ENCODE assay signal across 26 mouse cellular contexts in genomic region chr5:150559519-150560103, GRCm38 (mm10). TPM values are rescaled to one million over a fixed set of nuclear protein-coding genes. Genes with fewer than 3 reads are reported as not detected.
DNase-seq lines count a peak whose midpoint lies in the region; ATAC-seq and TF ChIP-seq lines count a peak whose summit lies in the region.
"Had no signal": no experiment of that assay in that cellular context is flagged by ENCODE, and none has a peak within 500 bp of the region (broad histone marks: within the 10 kb centered on the region; RNA-seq: fewer than 3 reads in every experiment).

No protein-coding gene starts in this region.

- 0 out of 2 replicates have a peak overlapping the region, but pooled peaks have one; percentile 29 for H3K27ac ChIP-seq in heart, embryonic 10.5 days
- peak overlapping the region; percentile 76 to 81 for H3K27ac ChIP-seq in heart, embryonic 14.5 days (replicated peaks in 1 of 2; ENCODE audit: control insufficient read depth in 1 of 2, insufficient read depth in 1 of 2, low read depth in 2 of 2, low read length in 2 of 2)
- no peak overlapping the region for H3K27ac ChIP-seq in heart, adult 2 months
- peak overlapping the region; percentile 32; the same call in 1 of the 2 replicates for H3K27ac ChIP-seq in testis, adult 2 months (ENCODE audit: control insufficient read depth, insufficient read depth, low read depth, low read length)
- H3K27ac ChIP-seq in thymus, adult 2 months (ENCODE audit: control insufficient read depth, insufficient read depth, low read length), result no peak overlapping the region
- H3K27ac ChIP-seq: embryonic facial prominence, embryonic 12.5 days; forebrain, embryonic 15.5 days; hindbrain, embryonic 13.5 days; hindbrain, postnatal 0 days; intestine, embryonic 15.5 days had no signal

- no peaks in the 10 kb centered on the region for H3K79me2 ChIP-seq in heart, adult 2 months (replicated peaks; ENCODE audit: control insufficient read depth, insufficient read depth, low read length)

- H3K4me1 ChIP-seq in heart, embryonic 10.5 days, result no peaks in the 10 kb centered on the region
- H3K4me1 ChIP-seq in heart, embryonic 14.5 days (ENCODE audit: control insufficient read depth in 2 of 2, insufficient read depth in 2 of 2, low read length in 2 of 2), result peaks cover 0 to 12% of the 10 kb centered on the region in 2 experiments; a peak in 2 of 4 replicates
- no peaks in the 10 kb centered on the region; the same call in 1 of the 2 replicates for H3K4me1 ChIP-seq in heart, adult 2 months (ENCODE audit: control insufficient read depth, insufficient read depth, low read length)
- H3K4me1 ChIP-seq in testis, adult 2 months (ENCODE audit: control insufficient read depth, insufficient read depth, low read length), result no peaks in the 10 kb centered on the region
- no peaks in the 10 kb centered on the region for H3K4me1 ChIP-seq in thymus, adult 2 months (replicated peaks; ENCODE audit: control insufficient read depth, insufficient read depth, low read length)
- H3K4me1 ChIP-seq: embryonic facial prominence, embryonic 12.5 days; forebrain, embryonic 15.5 days; hindbrain, embryonic 13.5 days; intestine, embryonic 15.5 days had no signal

- WGBS in heart, embryonic 10.5 days, result 72% methylated on average over 6 of the region's 6 CpGs
- WGBS in heart, embryonic 14.5 days, result 45% methylated on average over 6 of the region's 6 CpGs
- 65% methylated on average over 6 of the region's 6 CpGs for WGBS in heart, adult 2 months
- WGBS in thymus, adult 2 months, result 98% methylated on average over 6 of the region's 6 CpGs

- ATAC-seq in heart, embryonic 14.5 days (ENCODE audit: insufficient number of reproducible peaks, insufficient read depth, low FRiP score, low read depth), result 0 out of 2 replicates have a peak, but pooled peaks have one; percentile 21
- ATAC-seq: activated CD4-positive, CD25-positive, alpha-beta regulatory T cell, adult 4 months; forebrain, embryonic 15.5 days; hindbrain, postnatal 0 days; intestine, embryonic 15.5 days; Patski had no signal

- TF ChIP-seq POLR2A in heart, adult 2 months (IDR thresholded peaks at IDR 0.05; ENCODE audit: insufficient read depth, low read depth, low read length), result no peak
- TF ChIP-seq POLR2A in testis, adult 2 months (IDR thresholded peaks at IDR 0.05; ENCODE audit: control insufficient read depth, low read depth, low read length), result no peak
- no peak for TF ChIP-seq POLR2A in thymus, adult 2 months (IDR thresholded peaks at IDR 0.05; ENCODE audit: control insufficient read depth, extremely low read depth, insufficient read depth, low read length, poor library complexity)

- peaks cover 74% of the 10 kb centered on the region for H3K36me3 ChIP-seq in heart, embryonic 10.5 days
- peaks cover 72% of the 10 kb centered on the region for H3K36me3 ChIP-seq in heart, embryonic 14.5 days (ENCODE audit: control insufficient read depth, insufficient read depth, low read length)
- H3K36me3 ChIP-seq in heart, adult 2 months (ENCODE audit: control insufficient read depth, insufficient read depth, low read length), result no peaks in the 10 kb centered on the region
- peaks cover 3% of the 10 kb centered on the region for H3K36me3 ChIP-seq in testis, adult 2 months (ENCODE audit: control insufficient read depth, insufficient read depth, low read length)
- H3K36me3 ChIP-seq in thymus, adult 2 months (ENCODE audit: control insufficient read depth, insufficient read depth, low read length), result no peaks in the 10 kb centered on the region; the same call in 1 of the 2 replicates

- DNase-seq in heart, embryonic 10.5 days (ENCODE audit: low spot score), result no peak
- no peak for DNase-seq in heart, postnatal 36 days
- DNase-seq in heart, adult 2 months, result no peak
- no peak for DNase-seq in testis, postnatal 14 days (ENCODE audit: low spot score)
- DNase-seq in thymus, adult 2 months, result no peak
- DNase-seq in layer of hippocampus, adult 9-10 months (ENCODE audit: low spot score), result no peak
- DNase-seq: adrenal gland, postnatal 14 days; cerebellum, adult 11-12 months; cerebellum, adult 9-10 months; cerebellum, postnatal 25 days; gastrocnemius, postnatal 10 days; kidney, adult 2 months had no signal

- no peaks in the 10 kb centered on the region for H3K27me3 ChIP-seq in heart, embryonic 10.5 days (ENCODE audit: insufficient read depth, poor library complexity, severe bottlenecking)
- no peaks in the 10 kb centered on the region for H3K27me3 ChIP-seq in heart, embryonic 14.5 days (ENCODE audit: control insufficient read depth, insufficient read depth, low read length)
- H3K27me3 ChIP-seq in heart, adult 2 months (ENCODE audit: control insufficient read depth, insufficient read depth, low read length), result no peaks in the 10 kb centered on the region
- no peaks in the 10 kb centered on the region for H3K27me3 ChIP-seq in testis, adult 2 months (ENCODE audit: control insufficient read depth, insufficient read depth, low read length)
- H3K27me3 ChIP-seq in thymus, adult 2 months (ENCODE audit: control insufficient read depth, insufficient read depth, low read length), result no peaks in the 10 kb centered on the region
- H3K27me3 ChIP-seq: embryonic facial prominence, embryonic 12.5 days; forebrain, embryonic 15.5 days; hindbrain, embryonic 13.5 days; intestine, embryonic 15.5 days; Patski had no signal

- intact Hi-C loops in heart, postnatal 36 days (cut with DNase I), result no loop called here
- intact Hi-C loops in heart, adult 2 months (cut with DNase I), result no loop called here

- H3K4me2 ChIP-seq in heart, embryonic 14.5 days (ENCODE audit: low read length), result no peak overlapping the region
- H3K4me2 ChIP-seq: embryonic facial prominence, embryonic 12.5 days; forebrain, embryonic 15.5 days; hindbrain, embryonic 13.5 days; intestine, embryonic 15.5 days had no signal

- H3K4me3 ChIP-seq in heart, embryonic 10.5 days, result no peak overlapping the region
- no peak overlapping the region for H3K4me3 ChIP-seq in heart, embryonic 14.5 days (ENCODE audit: control insufficient read depth in 1 of 2, insufficient read depth in 1 of 2, low read depth in 1 of 2, low read length in 2 of 2)
- H3K4me3 ChIP-seq in heart, adult 2 months, result no peak overlapping the region
- H3K4me3 ChIP-seq in testis, adult 2 months (ENCODE audit: control insufficient read depth, low read depth, low read length), result no peak overlapping the region
- no peak overlapping the region for H3K4me3 ChIP-seq in thymus, adult 2 months (ENCODE audit: control insufficient read depth, insufficient read depth, low read length)
- H3K4me3 ChIP-seq: embryonic facial prominence, embryonic 12.5 days; forebrain, embryonic 15.5 days; hindbrain, embryonic 13.5 days; intestine, embryonic 15.5 days had no signal

- TF ChIP-seq EP300 in heart, adult 2 months (IDR thresholded peaks at IDR 0.05; ENCODE audit: insufficient read depth, low read depth, low read length), result no peak

- TF ChIP-seq CTCF in heart, adult 2 months (IDR thresholded peaks at IDR 0.05), result no peak
- TF ChIP-seq CTCF in testis, adult 2 months (IDR thresholded peaks at IDR 0.05; ENCODE audit: control insufficient read depth, insufficient read depth, insufficient replicate concordance, low read depth, low read length), result no peak
- TF ChIP-seq CTCF in thymus, adult 2 months (IDR thresholded peaks at IDR 0.05; ENCODE audit: borderline replicate concordance, control insufficient read depth, extremely low read depth, insufficient read depth, low read length, poor library complexity), result no peak

- no peaks in the 10 kb centered on the region for H3K9me3 ChIP-seq in heart, embryonic 10.5 days
- no peaks in the 10 kb centered on the region for H3K9me3 ChIP-seq in heart, embryonic 14.5 days (ENCODE audit: control insufficient read depth, low read length)
- H3K9me3 ChIP-seq: embryonic facial prominence, embryonic 12.5 days; forebrain, embryonic 15.5 days; hindbrain, embryonic 13.5 days; intestine, embryonic 15.5 days had no signal

- H3K9ac ChIP-seq in heart, embryonic 14.5 days (ENCODE audit: low read length), result no peak overlapping the region
- no peak overlapping the region for H3K9ac ChIP-seq in heart, adult 2 months (ENCODE audit: low read depth, low read length)
- H3K9ac ChIP-seq: embryonic facial prominence, embryonic 12.5 days; forebrain, embryonic 15.5 days; hindbrain, embryonic 13.5 days; intestine, embryonic 15.5 days had no signal

RNA-seq across cellular contexts. Expression of gene Brca2, which starts 37.2 kb away (rescaled TPM):
- 27.8 and 27.9 TPM in 2 replicates for polyA plus RNA-seq in heart, embryonic 10.5 days (2016; fragmentation: Nextera tagmentation; extraction: Ambion mirVana)
- 1 to 10 TPM; 2.6 to 3.4 TPM for total RNA-seq in heart, postnatal 36 days (2021)
- 14.4 and 21.2 TPM in 2 replicates for polyA plus RNA-seq in heart, embryonic 14.5 days (2014; fragmentation: Nextera tagmentation; extraction: Ambion mirVana)
- total RNA-seq in heart, adult 2 months (2021), result 1 to 10 TPM; 1.6 to 2.0 TPM
- 1.1 and 2.4 TPM in 2 replicates for polyA plus RNA-seq in heart, adult 2 months (2012; rRNA removed)
- polyA plus RNA-seq in testis, adult 2 months (2012; rRNA removed), result 27.5 and 27.9 TPM in 2 replicates
- 7.6 and 11.5 TPM in 2 replicates for polyA plus RNA-seq in thymus, adult 2 months (2012; rRNA removed)

RNA-seq across cellular contexts. Expression of gene N4bp2l1, which starts 37.4 kb away (rescaled TPM):
- 2.0 and 2.2 TPM in 2 replicates for polyA plus RNA-seq in heart, embryonic 10.5 days (2016; fragmentation: Nextera tagmentation; extraction: Ambion mirVana)
- total RNA-seq in heart, postnatal 36 days (2021), result 1 to 10 TPM; 4.2 to 4.7 TPM
- 3.3 and 3.6 TPM in 2 replicates for polyA plus RNA-seq in heart, embryonic 14.5 days (2014; fragmentation: Nextera tagmentation; extraction: Ambion mirVana)
- total RNA-seq in heart, adult 2 months (2021), result 1 to 10 TPM; 2.5 to 3.1 TPM
- polyA plus RNA-seq in heart, adult 2 months (2012; rRNA removed), result 2.7 and 4.7 TPM in 2 replicates
- 9.6 and 12.8 TPM in 2 replicates for polyA plus RNA-seq in testis, adult 2 months (2012; rRNA removed)
- 38.1 and 39.1 TPM in 2 replicates for polyA plus RNA-seq in thymus, adult 2 months (2012; rRNA removed)

RNA-seq across cellular contexts. Expression of gene Zar1l, which starts 41.6 kb away (rescaled TPM):
- polyA plus RNA-seq in heart, embryonic 10.5 days (2016; fragmentation: Nextera tagmentation; extraction: Ambion mirVana), result not detected in 2 replicates
- total RNA-seq in heart, postnatal 36 days (2021), result not detected
- not detected in 2 replicates for polyA plus RNA-seq in heart, embryonic 14.5 days (2014; fragmentation: Nextera tagmentation; extraction: Ambion mirVana)
- not detected for total RNA-seq in heart, adult 2 months (2021)
- polyA plus RNA-seq in heart, adult 2 months (2012; rRNA removed), result not detected in 2 replicates
- polyA plus RNA-seq in testis, adult 2 months (2012; rRNA removed), result 0.12 TPM in 1 of 2 replicates, not detected in the other
- not detected in 2 replicates for polyA plus RNA-seq in thymus, adult 2 months (2012; rRNA removed)
- total RNA-seq: adrenal gland, adult 18-20 months; adrenal gland, postnatal 14 days; gastrocnemius, postnatal 10 days; gastrocnemius, postnatal 4 days; hematopoietic stem cell, adult 5-6 weeks; hindbrain, postnatal 0 days had no signal
- polyA plus RNA-seq: activated CD4-positive, CD25-positive, alpha-beta regulatory T cell, adult 4 months; C2C12; embryonic facial prominence, embryonic 12.5 days; forebrain, embryonic 11.5 days; forebrain, embryonic 15.5 days; hindbrain, embryonic 13.5 days; hindbrain, postnatal 0 days; intestine, embryonic 15.5 days; kidney, adult 2 months; Patski had no signal

Comparison
In these comparisons a context has a peak if more than half of its experiments do, and no peak if none do; other contexts are left out.
1. H3K27ac ChIP-seq: peak in heart, embryonic 10.5 days (single experiment), heart, embryonic 14.5 days (2 of 2) and testis, adult 2 months (single experiment); none in heart, adult 2 months (single experiment) and thymus, adult 2 months (single experiment).